Mouse (Mus musculus) G1E-ER4 (cell line): ENCODE measurements around the gene Capn5. TPM values are rescaled to one million over a fixed set of nuclear protein-coding genes. Genes with fewer than 3 reads are reported as not detected.

Experiments used
- GATA1 ChIP-seq: IDR thresholded peaks from one replicate; pipeline ENCODE4 v1.8.0; 2012; ENCODE audit warnings: low read length, inconsistent platforms
- polyA plus RNA-seq: library from polyadenylated mRNA; stranded (reverse); fragments of >175 nt; gene quantifications from 2 replicates; pipeline ENCODE4 v1.2.3, GENCODE M21; 2012

The Capn5 gene
- polyA plus RNA-seq, 1 experiment = 0.51 TPM

DNA sequence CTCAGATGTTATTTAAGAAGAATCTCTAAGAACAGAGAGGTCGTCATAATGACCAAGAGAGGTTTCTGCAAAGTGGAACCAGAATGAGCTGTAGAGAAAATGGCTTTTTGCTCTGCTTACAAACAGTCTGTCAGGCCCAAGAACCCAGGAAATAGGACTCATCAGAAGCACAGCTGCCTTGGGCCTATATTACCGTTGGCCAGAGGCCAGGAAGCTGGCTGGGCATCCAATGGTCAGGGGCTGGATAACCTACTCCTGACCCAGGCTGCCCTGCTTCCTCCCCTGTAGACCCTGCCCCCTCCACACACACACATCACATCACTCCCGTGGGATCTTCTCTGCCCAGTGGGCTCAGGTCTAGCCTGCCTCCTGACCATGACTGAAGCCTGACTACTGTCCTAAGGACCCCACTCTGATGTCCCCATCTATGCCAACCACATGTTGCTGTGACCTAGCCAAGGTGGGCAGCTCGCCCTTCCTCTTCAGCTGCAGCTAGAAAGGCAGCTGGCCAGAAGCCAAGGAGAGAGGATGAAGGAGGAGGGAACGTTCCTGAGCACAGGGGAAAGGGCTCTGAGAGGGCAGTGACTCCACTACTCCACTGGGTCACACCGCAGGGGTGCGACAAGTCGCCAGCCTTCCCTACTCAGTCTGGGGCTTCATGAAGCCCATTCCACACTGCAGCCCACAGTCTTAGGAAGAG, 17.9 kb downstream of the Capn5 start:
- no peak for TF ChIP-seq GATA1

DNA sequence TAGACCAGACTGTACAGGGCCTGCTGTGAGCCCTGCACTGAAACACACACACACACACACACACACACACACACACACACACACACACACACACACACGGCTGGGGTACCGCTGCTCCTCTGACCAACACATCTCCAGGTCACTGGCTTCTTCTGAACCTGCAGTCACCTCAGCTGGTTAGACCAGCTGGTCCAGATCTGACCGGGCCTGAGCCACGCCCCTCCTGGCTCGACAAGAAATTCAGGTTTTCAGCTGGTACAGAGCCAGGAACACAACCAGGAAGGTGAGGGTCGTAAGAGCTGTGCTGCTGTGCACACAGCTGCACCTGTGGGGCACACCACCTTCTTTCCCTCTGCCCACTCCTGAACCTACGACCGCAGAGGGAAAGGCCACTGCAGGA, 19.6 kb downstream of the Capn5 start:
- TF ChIP-seq GATA1 = no peak

DNA sequence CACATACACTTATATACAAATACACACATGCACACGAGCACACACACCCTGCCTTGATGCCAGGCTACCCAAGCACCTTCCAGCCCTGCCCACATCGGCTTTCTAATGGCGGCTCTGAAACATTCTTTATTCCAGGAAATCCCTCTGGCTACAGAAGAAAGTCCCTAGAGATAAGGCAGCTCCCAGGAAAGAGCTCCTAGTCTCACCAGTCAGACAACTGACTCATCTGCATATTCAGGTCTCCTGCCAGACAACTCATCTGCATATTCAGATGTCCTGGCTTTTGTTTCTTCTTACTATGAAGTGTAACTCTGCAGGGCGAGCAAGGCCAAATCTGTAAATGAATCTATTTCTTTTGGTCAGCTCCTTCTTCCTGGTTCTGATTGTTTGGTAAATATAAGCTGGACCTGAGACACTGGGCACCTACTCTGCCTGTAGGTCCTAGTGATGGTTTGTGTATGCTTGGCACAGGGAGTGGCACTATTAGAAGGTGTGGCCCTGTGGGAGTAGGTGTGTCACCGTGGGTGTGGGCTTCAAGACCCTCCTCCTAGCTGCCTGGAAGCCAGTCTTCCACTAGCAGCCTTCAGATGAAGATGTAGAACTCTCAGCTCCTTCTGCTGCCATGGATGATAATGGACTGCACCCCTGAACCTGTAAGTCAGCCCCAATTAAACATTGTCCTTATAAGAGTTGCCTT, 20.3 kb downstream of the Capn5 start:
- no peak for TF ChIP-seq GATA1

DNA sequence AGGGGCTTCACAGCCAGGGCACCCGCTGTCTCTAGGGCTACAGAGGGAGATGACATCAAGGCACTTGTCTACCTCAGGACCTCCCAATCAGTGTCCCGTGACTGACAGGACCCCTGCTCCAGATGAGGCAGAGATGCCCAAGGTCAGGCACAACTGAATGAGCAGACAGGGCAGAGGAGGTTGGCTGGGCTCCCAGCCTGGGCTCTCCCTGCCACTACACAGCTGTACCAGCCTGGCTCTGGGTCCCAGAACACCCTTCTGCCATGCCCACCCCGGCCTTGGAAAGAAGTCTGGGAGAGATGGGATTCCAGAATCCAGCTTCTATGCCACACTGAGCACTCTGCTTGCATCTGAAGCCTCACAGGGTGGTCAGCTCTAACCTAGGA, 21.8 kb downstream of the Capn5 start:
- no peak for TF ChIP-seq GATA1

DNA sequence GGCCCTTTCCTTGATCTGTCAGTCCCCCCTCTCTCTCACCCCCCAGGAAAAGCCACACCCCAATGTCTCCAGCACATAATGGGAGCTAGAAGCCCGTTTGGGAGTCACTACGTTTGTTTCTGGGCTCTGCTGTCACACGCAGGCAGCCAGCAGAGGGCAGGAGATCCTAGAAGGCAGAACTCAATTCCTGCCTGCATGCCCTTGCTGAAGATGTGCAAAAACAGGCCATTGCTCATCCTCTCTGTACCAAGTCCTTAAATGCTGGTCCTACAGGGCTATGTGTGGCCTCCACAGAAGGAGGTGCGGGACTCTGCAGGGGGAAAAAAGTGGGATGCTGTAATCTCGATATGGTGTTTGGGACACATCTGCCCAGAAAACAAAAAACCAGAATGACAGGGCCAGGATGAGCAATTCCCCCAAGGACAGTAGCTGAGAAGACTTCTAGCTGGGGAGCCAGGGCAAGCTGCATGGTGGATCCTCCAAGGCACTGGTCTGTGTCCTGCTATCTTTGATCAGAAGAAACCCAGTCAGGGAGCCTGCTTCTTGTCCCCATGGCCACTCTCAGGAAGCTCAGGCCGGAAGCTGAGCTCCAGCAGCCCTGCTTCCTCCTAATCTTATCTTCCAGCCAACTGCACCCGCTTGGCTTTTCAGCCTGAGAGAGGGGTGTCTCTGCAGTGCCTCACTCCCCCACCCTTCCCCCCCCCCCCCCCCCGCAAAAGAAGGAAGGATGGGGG, 22.4 kb downstream of the Capn5 start:
- TF ChIP-seq GATA1 = no peak

DNA sequence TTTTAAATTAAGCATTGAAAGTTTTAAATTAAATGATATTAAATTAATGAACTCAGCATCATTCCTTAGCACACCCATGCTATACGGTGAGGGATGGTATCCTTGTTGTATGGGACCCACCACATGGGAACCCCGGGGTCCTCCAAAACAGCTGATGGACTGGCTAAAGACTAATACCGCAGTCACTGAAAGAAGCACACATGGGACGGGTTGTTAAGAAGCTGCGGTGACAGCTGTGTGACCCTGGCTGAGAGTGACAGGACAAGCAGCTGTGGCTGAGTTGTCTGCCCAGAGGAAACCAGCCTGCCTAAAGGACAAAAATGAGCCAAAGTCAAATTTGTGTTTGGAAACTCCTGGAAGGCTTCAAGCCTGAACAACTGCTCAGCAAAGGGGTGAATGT, 24.2 kb downstream of the Capn5 start:
- no peak for TF ChIP-seq GATA1

DNA sequence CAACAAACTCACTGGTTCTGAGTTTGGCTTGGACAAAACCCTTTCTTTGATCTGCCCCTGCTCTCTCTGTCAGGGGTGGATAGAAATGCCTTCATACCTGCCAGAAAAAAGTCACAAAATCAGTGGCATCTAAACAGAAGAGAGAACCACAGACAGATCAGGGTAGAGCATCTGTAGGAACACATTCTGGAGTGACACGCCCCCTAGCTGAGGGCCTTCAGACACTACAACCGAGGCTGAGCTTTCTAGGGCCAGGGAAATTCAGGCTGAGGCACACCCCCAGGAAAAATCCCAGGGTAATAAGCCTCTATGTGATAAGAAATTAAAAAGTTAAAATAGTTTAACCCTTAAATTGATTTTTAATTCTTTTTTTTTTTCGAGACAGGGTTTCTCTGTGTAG, 24.7 kb downstream of the Capn5 start:
- no peak for TF ChIP-seq GATA1

DNA sequence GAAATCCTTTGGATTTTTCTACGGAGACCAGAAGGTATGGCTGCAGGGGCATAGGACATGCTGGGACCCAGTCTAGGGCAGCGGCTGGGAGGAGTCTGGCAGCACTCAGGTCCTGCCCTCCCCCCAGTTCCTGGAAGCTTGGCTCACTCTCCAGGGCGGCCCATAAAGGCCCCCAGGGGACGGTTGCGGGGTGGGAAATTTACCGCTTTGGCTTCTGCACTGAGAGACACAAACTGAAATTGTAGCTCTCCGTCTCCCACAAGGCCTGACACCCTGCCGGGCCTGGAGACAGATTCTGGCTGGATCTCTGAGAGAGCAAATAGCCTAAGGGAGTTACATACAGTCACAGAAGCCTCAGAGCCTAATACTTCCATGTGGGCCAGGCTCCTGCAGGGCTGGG, 25.7 kb downstream of the Capn5 start:
- no peak for TF ChIP-seq GATA1

DNA sequence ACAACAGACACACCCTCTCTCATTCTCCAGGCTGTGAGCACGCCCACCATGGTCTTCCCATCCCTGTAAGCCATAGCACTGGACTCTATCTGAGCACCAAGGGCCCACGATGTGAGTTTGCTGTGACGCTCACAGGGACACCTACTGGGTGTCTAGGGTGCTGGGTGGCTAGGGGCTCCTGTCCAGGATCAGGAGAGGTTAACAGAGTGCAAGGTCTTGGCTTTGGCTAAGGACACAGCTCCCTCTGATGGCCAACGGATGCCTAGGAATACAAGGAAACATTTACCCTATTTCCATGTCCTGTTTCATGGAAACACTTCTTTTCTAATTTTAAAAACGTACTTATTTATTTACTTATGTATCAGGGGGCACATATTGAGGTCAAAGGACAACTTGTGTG, 27.5 kb downstream of the Capn5 start:
- no peak for TF ChIP-seq GATA1

DNA sequence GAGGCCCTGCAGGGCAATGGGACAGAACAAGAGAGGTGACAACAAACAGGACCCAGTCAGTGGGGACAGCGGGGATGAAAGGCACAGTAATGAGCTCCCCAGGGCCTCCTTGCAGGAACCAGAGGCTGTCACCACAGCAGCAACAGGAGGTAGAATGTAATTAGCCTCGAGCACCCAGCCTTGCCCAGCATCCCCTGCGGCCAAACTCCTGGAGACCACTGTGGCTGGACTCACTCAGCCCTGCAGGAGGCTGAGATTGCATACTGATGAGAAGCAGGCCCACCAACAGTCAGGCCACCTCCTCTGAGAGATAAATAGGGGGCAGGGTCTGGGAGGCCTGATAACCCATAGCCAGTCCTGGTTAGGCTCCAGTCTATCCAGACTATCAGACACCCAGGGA, 28.3 kb downstream of the Capn5 start:
- TF ChIP-seq GATA1 = no peak

DNA sequence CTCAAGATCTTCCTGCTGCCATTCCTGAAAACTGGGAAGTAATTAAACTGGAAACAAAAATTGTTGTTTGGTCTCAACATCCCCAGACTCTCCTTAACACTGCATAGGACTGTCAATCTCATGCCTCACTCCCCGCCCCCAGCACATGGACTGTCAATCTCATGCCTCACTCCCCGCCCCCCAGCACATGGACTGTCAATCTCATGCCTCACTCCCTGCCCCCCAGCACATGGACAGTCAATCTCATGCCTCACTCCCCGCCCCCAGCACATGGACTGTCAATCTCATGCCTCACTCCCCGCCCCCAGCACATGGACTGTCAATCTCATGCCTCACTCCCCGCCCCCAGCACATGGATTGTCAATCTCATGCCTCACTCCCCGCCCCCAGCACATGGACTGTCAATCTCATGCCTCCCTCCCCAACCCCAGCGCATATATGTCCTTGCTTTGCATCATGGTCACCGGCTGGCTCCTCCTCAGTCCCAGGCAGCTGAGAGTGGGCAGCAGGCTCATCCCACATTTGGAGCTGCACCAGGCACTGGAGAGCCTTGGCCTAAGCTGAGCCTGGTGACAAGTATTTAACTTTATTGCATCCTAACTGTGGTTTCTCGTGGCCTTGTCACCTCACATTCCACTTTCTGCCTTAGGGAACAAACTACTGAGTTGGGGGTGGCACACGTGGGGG, 29.2 kb downstream of the Capn5 start:
- TF ChIP-seq GATA1 = no peak

DNA sequence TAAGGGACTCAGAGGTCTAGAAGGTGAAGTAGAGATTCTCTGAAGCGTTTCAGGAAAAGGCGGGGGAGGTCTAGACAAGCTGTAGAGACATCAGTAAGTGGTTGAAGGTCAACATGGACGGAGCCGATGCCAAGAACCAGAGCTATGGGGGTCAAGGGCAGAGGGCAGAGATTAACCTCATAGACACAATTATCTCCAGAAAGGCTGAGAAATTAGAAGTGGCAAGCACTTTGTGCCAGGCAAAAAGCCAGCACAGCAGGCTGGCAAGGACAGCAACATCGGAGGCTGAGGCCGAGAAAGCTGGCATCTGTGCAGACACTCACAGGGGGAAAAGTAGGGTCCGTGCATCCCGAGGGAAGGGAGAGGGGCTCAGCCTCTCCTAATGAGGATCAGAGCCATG, 30.3 kb downstream of the Capn5 start:
- TF ChIP-seq GATA1 = no peak

DNA sequence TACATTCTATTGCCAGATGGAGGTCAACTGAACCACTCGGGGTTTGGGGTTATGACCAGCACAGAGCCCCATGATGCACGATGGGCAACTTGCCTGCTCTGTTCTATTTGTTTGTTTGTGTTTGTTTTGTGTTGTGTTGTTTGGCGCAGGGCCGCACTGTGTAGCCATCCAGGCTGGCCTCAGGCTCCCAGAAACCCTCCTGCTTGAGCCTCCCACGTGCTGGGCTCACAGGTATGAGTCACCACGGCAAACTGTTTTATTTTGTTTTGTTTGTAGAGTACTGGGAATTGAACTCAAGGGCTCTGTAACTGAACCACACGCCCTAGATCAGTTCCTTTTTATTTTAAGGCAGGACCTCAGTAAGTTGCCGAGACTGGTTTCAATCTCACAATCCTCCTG, 31.6 kb downstream of the Capn5 start:
- TF ChIP-seq GATA1 = no peak

DNA sequence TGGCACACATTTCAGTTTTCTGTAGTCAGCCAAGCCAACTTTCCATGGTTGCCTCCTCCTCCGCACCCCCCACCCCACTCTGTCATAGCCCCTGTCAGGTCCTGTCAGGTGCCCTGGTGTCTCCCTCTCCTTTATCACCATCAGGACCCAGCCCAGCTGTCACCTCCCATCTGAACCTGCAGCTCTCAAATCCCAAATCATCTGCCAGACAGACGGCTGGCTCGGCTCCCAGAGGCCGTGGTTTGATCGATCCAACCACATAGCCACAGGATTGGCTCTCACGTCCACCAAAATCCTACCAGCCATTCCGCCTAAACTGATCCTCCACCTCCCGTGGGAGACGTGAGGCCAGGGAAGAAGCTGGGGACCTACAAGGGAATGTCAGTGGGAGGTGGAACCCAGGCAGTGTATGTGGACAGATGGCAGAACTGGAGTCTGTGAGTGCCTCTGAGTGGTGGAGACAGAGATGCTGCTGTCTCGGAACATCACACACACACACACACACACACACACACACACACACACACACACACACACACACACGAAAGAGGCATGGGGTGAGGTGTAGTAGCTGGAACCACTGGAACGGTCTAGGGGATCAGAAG, 32.1 kb downstream of the Capn5 start:
- TF ChIP-seq GATA1 = no peak

DNA sequence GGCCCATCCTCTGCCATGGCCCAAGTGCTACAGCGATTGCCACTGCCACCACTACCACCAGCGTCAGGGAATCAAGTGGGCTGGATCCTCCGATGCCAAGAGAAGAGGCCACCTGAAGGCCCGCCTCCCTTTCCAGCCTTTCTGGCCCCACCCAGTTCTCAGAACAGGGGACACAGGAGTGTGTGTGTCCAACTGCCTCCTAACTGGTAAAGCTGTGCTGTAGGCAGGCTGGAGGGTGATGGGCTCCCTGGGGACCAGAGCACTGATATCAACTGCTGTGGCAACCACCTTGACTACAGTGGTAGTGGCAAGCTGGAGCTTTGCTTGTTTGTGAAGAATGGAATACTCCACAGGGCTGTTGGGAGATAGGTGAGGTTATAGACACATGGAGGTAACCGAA, 32.7 kb downstream of the Capn5 start, which contains the start of gene Omp:
Omp (minus strand) TSS at position 101 of the 400 bp plus-strand sequence.
- TF ChIP-seq GATA1 = no peak

DNA sequence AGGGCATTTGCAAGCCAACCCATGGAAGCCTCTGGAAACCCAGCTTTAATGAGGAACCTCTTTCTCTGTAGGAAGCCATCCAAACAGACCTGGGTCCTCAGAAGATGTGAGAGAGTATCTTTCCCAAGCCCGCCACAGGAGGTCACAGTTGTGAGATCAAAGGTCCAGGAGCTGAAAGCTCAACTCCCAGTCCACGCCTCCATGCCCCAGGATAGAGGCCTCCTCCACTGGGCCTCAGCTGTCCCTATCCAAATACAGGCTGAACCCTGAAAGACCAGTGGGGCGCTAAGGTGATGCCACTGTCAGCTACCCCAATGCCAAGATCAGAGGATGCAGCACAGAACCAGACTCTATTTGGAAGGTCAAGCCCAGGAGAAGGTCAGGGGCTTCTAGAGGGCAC, 35.4 kb downstream of the Capn5 start:
- no peak for TF ChIP-seq GATA1
